Mouse (Mus musculus) embryonic facial prominence, embryonic 11.5 days (tissue): Measurements from ENCODE around the gene Plac9a. TPM values are rescaled to one million over a fixed set of nuclear protein-coding genes. Genes with fewer than 3 reads are reported as not detected.

ENCODE experiments used
- ATAC-seq: fragments of 200-750 bp; cut with Nextera tagmentation; replicated peaks from 2 replicates; pipeline ENCODE4 v1.8.0; 2017; ENCODE audit warnings: low read depth; ENCODE audit not compliant: insufficient number of reproducible peaks, low FRiP score, low TSS enrichment
- DNase-seq: peaks from one replicate; pipeline ENCODE4 v3.0.0-alpha.2; 2015; ENCODE audit warnings: low spot score
- H3K27ac ChIP-seq: fragments of 300-500 bp; sonication (generic); replicated peaks from 2 replicates; pipeline ENCODE4 v1.5.1; 2014; ENCODE audit warnings: mild to moderate bottlenecking, low read depth, low read length, control low read depth
- H3K27me3 ChIP-seq: fragments of 300-500 bp; sonication (generic); 2 replicates; pipeline ENCODE4 v1.6.1; 2014; ENCODE audit warnings: mild to moderate bottlenecking, low read length, moderate library complexity, mixed read lengths; ENCODE audit not compliant: control insufficient read depth, insufficient read depth
- H3K36me3 ChIP-seq: fragments of 300-500 bp; sonication (generic); replicated peaks from 2 replicates; pipeline ENCODE4 v1.6.1; 2014; ENCODE audit warnings: low read depth, mild to moderate bottlenecking, low read length, moderate library complexity, mixed read lengths; ENCODE audit not compliant: control insufficient read depth, insufficient read depth
- H3K4me1 ChIP-seq: fragments of 300-500 bp; sonication (generic); 2 replicates; pipeline ENCODE4 v1.6.1; 2014; ENCODE audit warnings: low read length, mixed read lengths; ENCODE audit not compliant: control insufficient read depth, insufficient read depth
- H3K4me2 ChIP-seq: fragments of 300-500 bp; sonication (generic); 2 replicates; pipeline ENCODE4 v1.6.1; 2014; ENCODE audit warnings: low read depth, mild to moderate bottlenecking, control low read depth, low read length, moderate library complexity
- H3K4me3 ChIP-seq: fragments of 300-500 bp; sonication (generic); 2 replicates; pipeline ENCODE4 v1.5.1; 2014; ENCODE audit warnings: low read depth, low read length, control low read depth
- H3K9ac ChIP-seq: fragments of 300-500 bp; sonication (generic); replicated peaks from 2 replicates; pipeline ENCODE4 v1.6.1; 2014; ENCODE audit warnings: mild to moderate bottlenecking, control low read depth, low read length
- H3K9me3 ChIP-seq: fragments of 300-500 bp; sonication (generic); replicated peaks from 2 replicates; pipeline ENCODE4 v1.6.1; 2016; ENCODE audit warnings: mild to moderate bottlenecking, low read length, inconsistent platforms, mixed read lengths; ENCODE audit not compliant: control insufficient read depth
- WGBS: fragments of 180-500 bp; shearing (Covaris S2); extraction: QIAGEN DNeasy Blood & Tissue Kit; methylation state at CpG from one replicate; pipeline ENCODE4 v1.1.7; 2014; 5-methylcytosine and 5-hydroxymethylcytosine counted together
- polyA plus RNA-seq: library from polyadenylated mRNA; unstranded; fragments of >200 nt; fragmentation: Nextera tagmentation; extraction: Ambion mirVana; gene quantifications from 2 replicates; pipeline ENCODE4 v1.2.1, GENCODE M21; 2014

Gene Plac9a
- polyA plus RNA-seq, 1 experiment from 2014 or later, result not detected

DNA sequence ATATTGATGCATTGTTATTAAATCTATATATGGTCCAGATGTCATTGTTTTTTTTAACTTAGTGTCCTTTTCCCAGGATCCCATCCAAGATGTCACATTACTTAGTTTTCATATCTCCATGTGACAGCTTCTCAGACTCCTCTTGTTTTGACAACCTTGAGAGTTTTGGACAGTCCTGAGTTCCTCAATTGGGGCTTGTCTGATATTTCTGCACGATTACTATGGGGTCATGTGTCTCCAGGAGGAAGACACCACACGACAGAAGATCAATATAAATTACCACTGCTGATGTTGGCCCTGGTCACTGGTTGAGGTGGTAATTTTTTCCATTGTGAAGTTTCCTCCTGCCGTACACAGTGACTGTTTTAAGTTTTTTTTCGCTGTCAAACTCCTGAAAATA, 61.3 kb downstream of the Plac9a start:
- H3K9me3 ChIP-seq, result no peaks in the 10 kb centered on the region
- no peaks in the 10 kb centered on the region for H3K36me3 ChIP-seq
- H3K27ac ChIP-seq, result no peak overlapping the region
- peaks cover 16% of the 10 kb centered on the region for H3K27me3 ChIP-seq
- H3K4me1 ChIP-seq, result no peaks in the 10 kb centered on the region
- 3% methylated on average over 4 of the region's 4 CpGs for WGBS
- H3K9ac ChIP-seq, result no peak overlapping the region
- DNase-seq (no peak), ATAC-seq (no peak)
- peak overlapping the region; percentile 62 for H3K4me3 ChIP-seq
- peak overlapping the region; percentile 96 for H3K4me2 ChIP-seq

- no peak overlapping the region for H3K4me2 ChIP-seq
- H3K27ac ChIP-seq, result no peak overlapping the region
- H3K4me1 ChIP-seq, result no peaks in the 10 kb centered on the region
- H3K9ac ChIP-seq, result no peak overlapping the region
- 9% methylated on average over 7 of the region's 7 CpGs for WGBS
- DNase-seq (no peak), ATAC-seq (no peak)
- no peak overlapping the region for H3K4me3 ChIP-seq
- peaks cover 16% of the 10 kb centered on the region for H3K27me3 ChIP-seq
- H3K36me3 ChIP-seq, result no peaks in the 10 kb centered on the region
- H3K9me3 ChIP-seq, result no peaks in the 10 kb centered on the region
Measured at GRCm38 (mm10) chr14:25840961-25841360, 61.9 kb downstream of the Plac9a start.

DNA sequence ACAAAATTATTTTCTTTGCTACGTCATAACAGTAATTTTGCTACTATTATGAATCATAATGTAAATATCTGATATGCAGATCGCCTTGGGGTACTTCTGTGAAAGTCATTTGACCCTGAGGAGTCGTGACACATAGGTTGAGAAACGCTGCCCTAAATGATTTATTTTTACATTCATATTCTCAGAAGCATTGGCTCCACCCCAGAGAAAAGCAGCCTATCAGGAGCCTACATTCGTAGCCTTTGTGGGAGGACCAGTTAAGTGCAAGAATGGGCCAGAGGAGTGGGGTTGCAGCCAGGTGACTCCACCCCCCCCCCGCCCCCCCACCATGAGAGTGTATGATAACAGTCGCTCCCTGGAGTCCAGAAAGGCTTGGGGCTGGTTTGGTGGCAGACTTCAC, 63.1 kb downstream of the Plac9a start:
- Histone ChIP-seq H3K27me3 (peaks cover 16% of the 10 kb centered on the region), H3K4me1 (no peaks in the 10 kb centered on the region), H3K27ac (no peak overlapping the region), H3K36me3 (no peaks in the 10 kb centered on the region), H3K9ac (no peak overlapping the region), H3K4me2 (no peak overlapping the region), H3K9me3 (no peaks in the 10 kb centered on the region), H3K4me3 (no peak overlapping the region)
- DNase-seq, result no peak
- ATAC-seq, result no peak
- 71% methylated on average over 7 of the region's 7 CpGs for WGBS

DNA sequence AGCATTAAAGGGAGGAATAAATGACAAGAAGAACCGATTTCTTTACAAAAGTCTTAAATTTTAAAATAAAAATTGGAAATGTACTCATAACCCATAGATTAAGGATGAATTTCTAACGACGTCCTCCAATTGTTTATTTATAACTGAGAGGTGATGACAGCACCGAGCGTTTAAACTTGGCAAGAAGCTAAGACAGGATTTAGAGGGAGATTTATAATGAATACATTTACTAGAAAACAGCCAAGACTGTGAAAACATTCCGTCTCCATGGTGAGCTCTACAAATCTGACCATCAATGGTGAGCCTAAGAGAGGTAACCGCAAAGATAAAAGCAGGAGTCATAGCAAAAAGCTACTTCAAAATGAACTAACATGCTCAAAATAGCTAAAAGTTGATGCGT, 64.5 kb downstream of the Plac9a start:
- Histone ChIP-seq H3K4me3 (no peak overlapping the region), H3K4me1 (no peaks in the 10 kb centered on the region), H3K27ac (no peak overlapping the region), H3K4me2 (no peak overlapping the region), H3K27me3 (peaks cover 16% of the 10 kb centered on the region), H3K36me3 (no peaks in the 10 kb centered on the region), H3K9ac (no peak overlapping the region), H3K9me3 (no peaks in the 10 kb centered on the region)
- 78% methylated on average over 8 of the region's 8 CpGs for WGBS
- no peak for DNase-seq
- ATAC-seq, result no peak

Other genes with a start within 250 kb of the Plac9a start
- 40.7 and 43.7 TPM in 2 replicates for gene Ppif, start 208.9 kb downstream of the Plac9a start, polyA plus RNA-seq
- gene Zcchc24, start 134.1 kb downstream of the Plac9a start, polyA plus RNA-seq, result 23.6 and 24.5 TPM in 2 replicates
- gene Anxa11, start 60.9 kb downstream of the Plac9a start, polyA plus RNA-seq, result 7.1 and 9.1 TPM in 2 replicates
- 3.5 and 3.6 TPM in 2 replicates for gene Tmem254a, start 24.6 kb upstream of the Plac9a start, polyA plus RNA-seq
- gene Cphx1, start 35.2 kb upstream of the Plac9a start, polyA plus RNA-seq, result 0.46 TPM in 1 of 2 replicates, not detected in the other
- 2.3 and 3.1 TPM in 2 replicates for gene Duxbl1, start 75.5 kb upstream of the Plac9a start, polyA plus RNA-seq
- gene Gm9780, start 139.6 kb upstream of the Plac9a start, polyA plus RNA-seq, result 1.1 TPM in 1 of 2 replicates, not detected in the other
- 21.5 and 23.7 TPM in 2 replicates for gene Tmem254c, start 164.3 kb upstream of the Plac9a start, polyA plus RNA-seq
- not detected in 2 replicates for gene Cphx2, start 178.4 kb upstream of the Plac9a start, polyA plus RNA-seq
- gene Cphx3, start 179.2 kb upstream of the Plac9a start, polyA plus RNA-seq, result not detected in 2 replicates
- not detected in 2 replicates for gene Duxbl2, start 215.2 kb upstream of the Plac9a start, polyA plus RNA-seq